Mouse (Mus musculus) embryonic stem cell, embryonic (primary cell): ENCODE data around the gene Lin28b.

Experiments used
- CTCF ChIA-PET, 4 experiments: fragments of 300-600 bp in 2 of 4; fragments of 350-600 bp in 2 of 4; sonication (Branson Sonifier 250); formaldehyde crosslinking; loops; one replicate each; lab custom pipeline; 2022; ENCODE audit warnings: inconsistent platforms in 2 of 4; lab: Charles Lee
- POLR2A ChIA-PET, 4 experiments: fragments of 300-600 bp in 2 of 4; fragments of 350-600 bp in 2 of 4; sonication (Branson Sonifier 250); formaldehyde crosslinking; loops; one replicate each; lab custom pipeline; 2022; ENCODE audit warnings: antibody characterized with exemption in 4 of 4, inconsistent platforms in 1 of 4; lab: Charles Lee

Gene Lin28b

GRCm38 (mm10) chr10:45458074-45458473, 28.1 kb downstream of the Lin28b start:
- ChIA-PET CTCF (interaction anchor here in 1 of 4 experiments (0.7 kb wide), 1 partner anchor 410 kb away, joined by 4 read pairs; no protein-coding TSS in a partner anchor), POLR2A (no interaction called here)

- POLR2A ChIA-PET = interaction anchor here in 1 of 4 experiments (0.6 to 2.2 kb wide), 6 partner anchors 8 to 100 kb away, joined by 3 to 9 read pairs (median 5); partner anchors contain the start of gene Lin28b
- CTCF ChIA-PET = no interaction called here
Measured at GRCm38 (mm10) chr10:45446625-45447024, 39.6 kb downstream of the Lin28b start.

DNA sequence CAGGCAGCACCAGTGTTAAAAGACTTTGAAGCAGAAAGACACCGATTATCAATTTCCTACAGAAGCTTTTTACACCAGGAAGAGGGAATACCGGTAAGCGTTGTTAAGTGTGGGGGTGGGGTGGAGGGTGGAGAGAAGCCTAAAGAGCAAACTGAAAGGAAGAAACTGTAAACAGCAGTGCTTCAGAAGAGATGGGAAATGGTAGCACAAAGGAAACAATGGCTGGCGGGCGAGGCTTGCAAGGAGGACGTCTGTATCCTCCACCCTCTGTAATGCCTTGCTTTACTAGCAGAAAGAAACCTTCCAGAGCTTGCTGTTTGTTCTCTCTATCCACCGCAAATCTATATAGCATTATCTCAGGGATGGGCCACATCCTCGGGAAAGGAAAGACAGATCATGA, 40.0 kb downstream of the Lin28b start:
- ChIA-PET POLR2A (interaction anchor here in 3 of 4 experiments (0.6 to 2.2 kb wide), 8 partner anchors 9 to 144 kb away, joined by 3 to 9 read pairs (median 6); partner anchors contain the start of gene Lin28b (in 1 of the 3)), CTCF (interaction anchor here in 1 of 4 experiments (0.6 kb wide), 1 partner anchor 81 kb away, joined by 5 read pairs; no protein-coding TSS in a partner anchor)

DNA sequence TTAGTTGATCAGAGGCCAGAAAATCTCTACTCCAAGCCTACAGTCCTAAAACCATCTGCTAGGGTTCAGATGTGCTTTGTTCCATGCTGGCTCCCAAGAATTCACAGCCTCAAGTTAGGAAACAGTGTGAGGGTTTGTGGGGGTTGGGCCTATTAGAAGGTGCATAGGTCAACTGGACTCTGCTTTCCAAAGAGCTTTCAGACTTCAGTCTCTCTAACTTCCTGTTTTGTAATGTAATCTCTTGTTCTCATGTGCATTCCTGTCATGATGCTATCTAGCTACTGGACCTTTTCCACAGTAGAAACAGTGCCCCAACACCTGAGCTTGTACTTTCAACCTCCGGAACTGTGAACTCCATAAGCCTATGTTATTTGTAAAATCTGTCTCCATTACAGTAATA, 63.8 kb downstream of the Lin28b start:
- CTCF ChIA-PET = no interaction called here
- POLR2A ChIA-PET = no interaction called here

DNA sequence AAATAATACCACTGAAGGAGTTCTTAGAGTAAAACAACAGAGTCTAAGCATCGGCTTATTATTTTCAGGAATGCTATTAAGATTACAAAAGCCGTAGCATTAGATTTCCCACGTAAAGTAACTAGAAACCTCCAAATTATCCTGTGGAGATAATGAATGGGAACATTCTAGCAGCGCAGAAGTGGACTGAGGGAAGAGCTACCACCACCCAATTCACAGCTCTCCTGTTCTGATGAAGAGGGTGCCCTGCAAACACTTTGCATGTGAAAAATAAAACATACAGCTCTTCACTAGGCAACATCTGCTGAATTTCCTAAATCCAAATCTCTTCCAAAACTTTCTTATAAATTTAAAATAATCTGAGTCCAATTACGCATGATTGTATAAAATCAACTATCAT, 74.1 kb downstream of the Lin28b start:
- CTCF ChIA-PET = no interaction called here
- POLR2A ChIA-PET = no interaction called here

DNA sequence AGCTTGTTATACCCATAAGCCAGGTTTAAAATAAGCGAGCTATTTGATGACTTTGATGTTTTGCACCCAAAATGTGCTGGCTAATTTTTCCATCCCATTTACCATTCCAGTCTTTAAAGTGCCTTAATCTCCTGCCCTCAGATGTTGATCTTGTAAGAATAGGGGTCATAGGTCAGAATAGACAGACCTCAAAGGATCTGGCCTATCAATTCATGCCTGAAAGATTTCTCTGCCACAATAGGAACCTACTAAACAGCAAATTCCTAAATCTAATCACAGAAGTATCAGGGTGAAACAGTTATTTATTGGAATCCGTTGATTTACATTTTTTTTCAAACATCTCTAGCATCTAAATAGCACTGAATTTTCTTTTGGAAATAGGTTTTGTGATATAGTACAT, 74.5 kb downstream of the Lin28b start:
- POLR2A ChIA-PET = no interaction called here
- CTCF ChIA-PET = no interaction called here

- POLR2A ChIA-PET = interaction anchor here in 1 of 4 experiments (0.7 kb wide), 1 partner anchor 598 kb away, joined by 3 read pairs; no protein-coding TSS in a partner anchor
- CTCF ChIA-PET = interaction anchor here in 2 of 4 experiments (0.5 to 0.6 kb wide), 2 partner anchors 16 to 258 kb away, joined by 3 to 5 read pairs; no protein-coding TSS in a partner anchor
Measured at GRCm38 (mm10) chr10:45410624-45411341, 75.4 kb downstream of the Lin28b start.

DNA sequence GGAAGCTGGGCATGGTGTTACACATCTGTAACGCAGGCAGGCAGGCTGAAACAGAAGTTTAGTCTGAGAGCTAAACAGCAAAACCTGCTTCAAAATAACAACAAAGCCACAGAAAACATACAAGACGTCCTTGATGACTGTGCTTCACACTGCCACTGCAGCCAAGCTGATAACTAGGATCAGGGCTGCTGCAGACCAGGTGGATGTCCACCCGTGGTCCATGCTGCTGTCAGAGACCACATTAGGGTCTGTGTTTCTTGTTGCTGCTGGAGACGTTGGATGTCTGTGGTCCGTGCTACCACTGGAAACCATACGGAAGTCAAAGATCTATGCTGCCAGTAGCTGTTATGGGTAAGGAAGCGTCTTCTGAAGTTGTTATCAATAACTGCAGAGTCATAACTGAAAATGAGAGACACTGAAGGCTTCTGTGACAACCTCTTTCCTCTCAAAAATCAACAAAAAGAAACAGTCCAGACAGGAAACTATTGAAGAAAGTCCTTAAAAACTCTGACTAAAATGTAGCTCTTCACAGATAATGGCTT, 86.4 kb downstream of the Lin28b start:
- ChIA-PET CTCF (interaction anchor here in 1 of 4 experiments (0.5 kb wide), 1 partner anchor 1133 kb away, joined by 5 read pairs; no protein-coding TSS in a partner anchor), POLR2A (no interaction called here)

GRCm38 (mm10) chr10:45398211-45398610, 88.0 kb downstream of the Lin28b start:
- ChIA-PET POLR2A (no interaction called here), CTCF (no interaction called here)

- ChIA-PET CTCF (interaction anchor here in 2 of 4 experiments (1.4 kb wide), 2 partner anchors 429 kb away, joined by 5 to 13 read pairs; no protein-coding TSS in a partner anchor), POLR2A (no interaction called here)
Measured at GRCm38 (mm10) chr10:45382637-45382958, 103.6 kb downstream of the Lin28b start.

- ChIA-PET CTCF (interaction anchor here (0.6 to 1.4 kb wide), 5 partner anchors 24 to 535 kb away, joined by 3 to 13 read pairs (median 3); partner anchors contain the start of gene Prep (in 1 of the 4)), POLR2A (interaction anchor here in 1 of 4 experiments (0.6 kb wide), 1 partner anchor 691 kb away, joined by 3 read pairs; no protein-coding TSS in a partner anchor)
Measured at GRCm38 (mm10) chr10:45381937-45382636, 104.1 kb downstream of the Lin28b start.

DNA sequence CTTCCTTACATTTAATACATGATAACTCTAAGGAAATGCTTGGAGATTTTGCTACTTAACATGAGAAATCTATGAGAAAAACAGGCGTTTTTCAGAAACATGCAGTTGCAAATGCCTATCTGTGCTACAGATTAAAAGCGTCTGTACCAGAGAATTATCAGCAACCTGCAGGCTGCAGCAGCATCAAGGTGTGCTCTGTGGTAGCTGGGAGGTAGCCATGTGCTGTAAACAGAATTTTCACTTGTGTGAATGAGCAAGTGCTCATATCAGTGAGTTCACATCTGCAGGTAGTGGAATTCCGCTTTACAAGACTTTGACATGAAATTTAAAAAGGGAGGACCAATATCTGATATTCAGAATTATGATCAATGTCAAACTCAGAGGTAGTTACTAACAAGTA, 107.9 kb downstream of the Lin28b start:
- POLR2A ChIA-PET = no interaction called here
- CTCF ChIA-PET = no interaction called here

GRCm38 (mm10) chr10:45372994-45373692, 113.1 kb downstream of the Lin28b start:
- POLR2A ChIA-PET = no interaction called here
- CTCF ChIA-PET = interaction anchor here in 2 of 4 experiments (0.5 to 1.2 kb wide), 2 partner anchors 93 to 544 kb away, joined by 3 read pairs; no protein-coding TSS in a partner anchor

- POLR2A ChIA-PET = interaction anchor here in 1 of 4 experiments (0.6 kb wide), 1 partner anchor 893 kb away, joined by 3 read pairs; no protein-coding TSS in a partner anchor
Measured at GRCm38 (mm10) chr10:45370545-45370944, 115.7 kb downstream of the Lin28b start.

DNA sequence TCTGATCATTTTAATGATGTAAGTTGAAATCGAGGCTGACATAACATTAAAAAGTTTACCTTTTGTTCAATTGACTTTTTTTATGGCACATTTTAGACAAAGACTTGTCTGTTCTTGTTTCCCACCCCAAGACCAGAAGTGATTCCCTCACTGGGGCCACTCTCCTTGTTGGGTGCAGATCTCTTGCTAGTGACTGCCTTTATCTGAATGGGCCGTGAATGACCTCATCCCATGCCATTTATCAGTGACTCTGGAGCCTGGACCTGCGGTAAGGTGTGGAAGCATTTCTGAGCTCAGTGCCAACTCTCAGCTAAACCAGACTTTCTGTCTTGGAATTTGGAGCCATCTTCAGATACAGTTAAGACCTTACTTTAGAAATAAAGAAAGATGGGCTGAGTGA, 116.6 kb downstream of the Lin28b start:
- CTCF ChIA-PET = no interaction called here
- POLR2A ChIA-PET = interaction anchor here in 1 of 4 experiments (0.9 to 1.1 kb wide), 2 partner anchors 11 to 1458 kb away, joined by 3 read pairs; no protein-coding TSS in a partner anchor

More at GRCm38 (mm10) chr10:45370545-45370944, 115.7 kb downstream of the Lin28b start:
- CTCF ChIA-PET = interaction anchor here in 1 of 4 experiments (0.6 kb wide), 1 partner anchor 26 kb away, joined by 4 read pairs; no protein-coding TSS in a partner anchor

DNA sequence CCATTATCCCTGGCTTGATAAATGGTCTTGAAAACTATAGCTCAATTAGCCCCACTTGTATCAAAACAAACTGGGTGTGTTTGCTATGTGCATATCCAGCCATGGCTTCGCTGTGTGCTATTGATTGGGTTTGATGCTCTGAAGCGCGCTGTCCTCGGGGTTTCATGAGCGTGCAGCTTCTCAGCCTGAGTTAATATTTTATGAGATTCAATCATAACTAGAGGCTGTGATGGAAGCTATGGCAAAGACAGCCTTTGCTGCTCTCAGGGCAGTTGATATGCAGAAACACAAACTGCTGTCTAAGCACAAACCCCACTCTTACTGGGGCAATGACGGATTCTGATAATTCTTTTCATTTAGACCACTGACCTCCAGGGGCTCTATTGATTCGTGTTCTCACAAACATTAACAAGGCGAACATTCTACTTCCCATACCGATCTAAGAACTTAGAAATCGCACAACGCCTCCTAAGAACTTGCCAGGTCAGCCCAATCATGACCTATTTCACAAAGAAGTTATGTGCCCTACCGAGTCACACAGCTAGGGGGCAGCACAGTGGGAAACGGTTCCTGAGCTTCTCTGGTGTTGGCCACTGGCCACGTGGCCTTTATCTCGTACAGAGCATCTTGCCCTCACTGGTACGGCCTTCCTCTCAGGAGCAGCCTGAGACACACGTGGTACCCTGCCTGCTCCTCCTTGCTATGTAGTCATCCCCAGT, 119.0 kb downstream of the Lin28b start:
- POLR2A ChIA-PET = no interaction called here
- CTCF ChIA-PET = interaction anchor here in 1 of 4 experiments (0.9 kb wide), 1 partner anchor 550 kb away, joined by 4 read pairs; no protein-coding TSS in a partner anchor

DNA sequence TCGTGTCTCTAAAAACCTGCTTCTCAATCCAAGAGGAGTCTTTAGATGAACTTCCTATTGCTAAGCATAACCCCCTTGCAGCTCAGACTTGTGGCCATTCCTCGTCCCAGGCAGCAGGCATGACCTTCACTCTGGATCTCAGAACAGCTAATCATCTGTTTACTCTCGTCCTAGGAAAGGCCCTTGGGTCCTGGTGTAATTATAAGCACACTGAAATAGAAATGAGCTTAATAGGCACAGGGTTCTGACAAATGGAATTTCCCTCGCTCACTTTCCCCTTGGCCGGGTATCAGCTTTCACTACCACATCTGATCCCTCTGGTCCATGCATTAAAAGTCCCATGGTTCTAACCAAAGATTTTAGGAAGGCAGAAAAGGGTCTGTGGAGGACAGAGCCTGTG, 122.8 kb downstream of the Lin28b start:
- POLR2A ChIA-PET = no interaction called here
- CTCF ChIA-PET = no interaction called here

- ChIA-PET CTCF (no interaction called here), POLR2A (interaction anchor here in 1 of 4 experiments (0.6 kb wide), 1 partner anchor 286 kb away, joined by 3 read pairs; no protein-coding TSS in a partner anchor)
Measured at GRCm38 (mm10) chr10:45356091-45356490, 130.1 kb downstream of the Lin28b start.
